Mouse (Mus musculus) testis, adult 2 months (tissue): ENCODE data around the gene Arfgef2. TPM values are rescaled to one million over a fixed set of nuclear protein-coding genes. Genes with fewer than 3 reads are reported as not detected.

ENCODE experiments used
- H3K27ac ChIP-seq: fragments of 200-500 bp; 2 replicates; pipeline ENCODE4 v1.5.1; 2012; ENCODE audit warnings: low read depth, low read length; ENCODE audit not compliant: control insufficient read depth, insufficient read depth
- H3K27me3 ChIP-seq: fragments of 200-500 bp; 2 replicates; pipeline ENCODE4 v1.6.1; 2012; ENCODE audit warnings: mild to moderate bottlenecking, low read length, moderate library complexity; ENCODE audit not compliant: control insufficient read depth, insufficient read depth
- H3K36me3 ChIP-seq: fragments of 200-500 bp; 2 replicates; pipeline ENCODE4 v1.6.1; 2012; ENCODE audit warnings: mild to moderate bottlenecking, low read length; ENCODE audit not compliant: control insufficient read depth, insufficient read depth
- H3K4me1 ChIP-seq: fragments of 200-500 bp; 2 replicates; pipeline ENCODE4 v1.6.1; 2012; ENCODE audit warnings: low read length; ENCODE audit not compliant: control insufficient read depth, insufficient read depth
- H3K4me3 ChIP-seq: fragments of 200-500 bp; 2 replicates; pipeline ENCODE4 v1.5.1; 2012; ENCODE audit warnings: low read depth, mild to moderate bottlenecking, low read length, moderate library complexity, mixed read lengths; ENCODE audit not compliant: control insufficient read depth
- CTCF ChIP-seq: fragments of 200-500 bp; IDR thresholded peaks from 2 replicates; pipeline ENCODE4 v1.5.1; 2012; ENCODE audit warnings: low read depth, mild to moderate bottlenecking, inconsistent platforms, low read length, moderate library complexity; ENCODE audit not compliant: control insufficient read depth, insufficient read depth, insufficient replicate concordance
- POLR2A ChIP-seq: fragments of 200-500 bp; IDR thresholded peaks from 2 replicates; pipeline ENCODE4 v1.6.1; 2012; ENCODE audit warnings: low read depth, mild to moderate bottlenecking, inconsistent platforms, low read length, moderate library complexity; ENCODE audit not compliant: control insufficient read depth
- polyA plus RNA-seq: library from polyadenylated mRNA; depleted of rRNA; stranded (reverse); fragments of >200 nt; gene quantifications from 2 replicates; pipeline ENCODE4 v1.2.3, GENCODE M21; 2012; rRNA removed

The Arfgef2 gene
- polyA plus RNA-seq, 1 experiment = 19.1 TPM

- Histone ChIP-seq H3K27ac (no peak overlapping the region), H3K27me3 (no peaks in the 10 kb centered on the region), H3K36me3 (peaks cover 2% of the 10 kb centered on the region; the same call in 1 of the 2 replicates), H3K4me1 (no peaks in the 10 kb centered on the region), H3K4me3 (no peak overlapping the region)
- TF ChIP-seq POLR2A (no peak), CTCF (no peak)
Measured at GRCm38 (mm10) chr2:166935582-166935981, 130.2 kb downstream of the Arfgef2 start.

- no peak overlapping the region for H3K27ac ChIP-seq
- TF ChIP-seq CTCF (no peak), POLR2A (no peak)
- H3K27me3 ChIP-seq = no peaks in the 10 kb centered on the region
- no peaks in the 10 kb centered on the region for H3K4me1 ChIP-seq
- H3K4me3 ChIP-seq = no peak overlapping the region
- peaks cover 2% of the 10 kb centered on the region; the same call in 1 of the 2 replicates for H3K36me3 ChIP-seq
Measured at GRCm38 (mm10) chr2:166936166-166936565, 130.8 kb downstream of the Arfgef2 start.

- no peaks in the 10 kb centered on the region for H3K27me3 ChIP-seq
- H3K4me3 ChIP-seq = no peak overlapping the region
- H3K4me1 ChIP-seq = no peaks in the 10 kb centered on the region
- TF ChIP-seq POLR2A (no peak), CTCF (no peak)
- H3K27ac ChIP-seq = no peak overlapping the region
- peaks cover 2% of the 10 kb centered on the region for H3K36me3 ChIP-seq
Measured at GRCm38 (mm10) chr2:166943146-166943545, 137.8 kb downstream of the Arfgef2 start.

GRCm38 (mm10) chr2:166944346-166944745, 139.0 kb downstream of the Arfgef2 start:
- TF ChIP-seq CTCF (no peak), POLR2A (no peak)
- Histone ChIP-seq H3K4me3 (no peak overlapping the region), H3K27me3 (no peaks in the 10 kb centered on the region), H3K36me3 (peaks cover 4% of the 10 kb centered on the region), H3K27ac (no peak overlapping the region), H3K4me1 (no peaks in the 10 kb centered on the region)

- Histone ChIP-seq H3K27me3 (no peaks in the 10 kb centered on the region), H3K4me3 (no peak overlapping the region), H3K4me1 (no peaks in the 10 kb centered on the region), H3K36me3 (peaks cover 5% of the 10 kb centered on the region), H3K27ac (no peak overlapping the region)
- TF ChIP-seq CTCF (no peak), POLR2A (no peak)
Measured at GRCm38 (mm10) chr2:166945456-166945855, 140.1 kb downstream of the Arfgef2 start.

Other genes with a start within 250 kb of the Arfgef2 start
- gene Prex1, start 91.8 kb upstream of the Arfgef2 start, polyA plus RNA-seq = 13.6 and 14.5 TPM in 2 replicates
- 31.2 and 32.0 TPM in 2 replicates for gene Trp53rkb, start 13.1 kb upstream of the Arfgef2 start, polyA plus RNA-seq
- gene Cse1l, start 100.5 kb downstream of the Arfgef2 start, polyA plus RNA-seq = 21.9 and 27.6 TPM in 2 replicates
- gene Stau1, start 190.7 kb downstream of the Arfgef2 start, polyA plus RNA-seq = 20.9 and 21.7 TPM in 2 replicates
- gene Ddx27, start 209.6 kb downstream of the Arfgef2 start, polyA plus RNA-seq = 17.5 and 19.1 TPM in 2 replicates